ENCODE assay signal across 17 mouse cellular contexts in genomic region chr10:119726921-119727320, GRCm38 (mm10).
"Had no signal": no experiment of that assay in that cellular context is flagged by ENCODE, and none has a peak within 500 bp of the region (broad histone marks: within the 10 kb centered on the region; RNA-seq: fewer than 3 reads in every experiment).

No protein-coding gene starts in this region.

- H3K4me2 ChIP-seq: kidney, embryonic 15.5 days; limb, embryonic 12.5 days; liver, embryonic 15.5 days; midbrain, embryonic 15.5 days; neural tube, embryonic 13.5 days; stomach, embryonic 15.5 days had no signal

- DNase-seq: kidney, adult 2 months; kidney, postnatal 14 days; layer of hippocampus, postnatal 36 days; lung, adult 2 months; lung, postnatal 4 days; retina, postnatal 1 day; right cerebral cortex, postnatal 14 days; thymus, adult 2 months; thymus, postnatal 25 days had no signal

- H3K9me3 ChIP-seq: kidney, embryonic 15.5 days; limb, embryonic 12.5 days; liver, embryonic 15.5 days; midbrain, embryonic 10.5 days; midbrain, embryonic 15.5 days; neural tube, embryonic 13.5 days; stomach, embryonic 15.5 days had no signal

- H3K4me1 ChIP-seq: liver, embryonic 15.5 days; stomach, embryonic 15.5 days had no signal

- ATAC-seq: lung, postnatal 0 days; midbrain, embryonic 15.5 days had no signal

- H3K36me3 ChIP-seq: kidney, embryonic 15.5 days; limb, embryonic 12.5 days; liver, embryonic 15.5 days; midbrain, embryonic 10.5 days; midbrain, embryonic 15.5 days; neural tube, embryonic 13.5 days; stomach, embryonic 15.5 days had no signal

- H3K4me3 ChIP-seq: kidney, embryonic 15.5 days; limb, embryonic 12.5 days; liver, embryonic 15.5 days; midbrain, embryonic 10.5 days; midbrain, embryonic 15.5 days; neural tube, embryonic 13.5 days; stomach, embryonic 15.5 days had no signal

- H3K9ac ChIP-seq: kidney, embryonic 15.5 days; limb, embryonic 12.5 days; liver, embryonic 15.5 days; midbrain, embryonic 15.5 days; neural tube, embryonic 13.5 days; stomach, embryonic 15.5 days had no signal

- H3K27me3 ChIP-seq: kidney, embryonic 15.5 days; limb, embryonic 12.5 days; liver, embryonic 15.5 days; midbrain, embryonic 15.5 days; neural tube, embryonic 13.5 days; stomach, embryonic 15.5 days had no signal

- H3K27ac ChIP-seq: kidney, embryonic 15.5 days; limb, embryonic 12.5 days; liver, embryonic 15.5 days; midbrain, embryonic 10.5 days; midbrain, embryonic 15.5 days; neural tube, embryonic 13.5 days; stomach, embryonic 15.5 days had no signal
